Mouse (Mus musculus) kidney, postnatal 10 days (tissue): ENCODE results near the gene Ginm1.

Source experiments
- DNase-seq: peaks from one replicate; pipeline ENCODE4 v3.0.0; 2021; ENCODE audit warnings: mixed read lengths

Ginm1 gene

DNA sequence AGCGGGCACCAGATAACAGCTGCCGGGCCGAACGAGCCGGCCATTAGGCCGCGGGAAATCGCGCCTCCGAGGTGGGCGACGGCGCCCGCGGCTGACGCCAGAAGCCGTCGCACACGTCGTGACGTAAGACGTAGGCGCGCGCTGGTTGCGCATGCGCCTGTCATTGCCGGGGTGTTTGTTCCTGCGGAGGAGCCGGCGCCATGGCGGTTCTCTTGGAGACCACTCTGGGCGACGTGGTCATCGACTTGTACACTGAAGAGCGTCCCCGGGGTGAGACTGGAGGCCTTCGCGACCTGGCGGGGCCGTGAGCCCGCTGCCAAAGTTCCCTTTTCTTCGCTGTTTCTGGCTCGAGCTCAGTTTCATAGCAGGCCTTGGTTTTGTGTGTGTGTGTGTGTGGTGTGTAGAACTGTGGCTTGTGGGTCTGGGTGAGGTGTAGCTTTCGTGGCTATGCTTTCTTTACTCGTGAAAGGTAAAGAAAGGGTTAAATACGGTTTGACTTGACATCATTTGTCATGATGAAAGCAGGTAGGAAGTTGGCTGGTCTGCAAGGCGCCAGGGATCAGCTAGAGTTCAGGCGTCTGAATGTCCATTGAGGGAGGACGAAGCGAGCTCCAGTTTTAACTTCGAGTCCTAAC lies at the start of gene Ginm1, which contains the start of gene Ppil4:
Gene Ginm1 (minus strand): TSS at position 74 of the 635 bp plus-strand sequence.
Gene Ppil4 (plus strand): TSS at position 141 of the 635 bp plus-strand sequence.
- DNase-seq, result peak; percentile 94

GRCm38 (mm10) chr10:7841571-7842080 lies 49.0 kb upstream of the Ginm1 start:
- DNase-seq, result peak; percentile 66

- DNase-seq, result no peak
These were observed 48.2 kb upstream of the Ginm1 start for GRCm38 (mm10) chr10:7840785-7841184.

- DNase-seq, result no peak
These were observed 47.7 kb upstream of the Ginm1 start for GRCm38 (mm10) chr10:7840353-7840733.

DNA sequence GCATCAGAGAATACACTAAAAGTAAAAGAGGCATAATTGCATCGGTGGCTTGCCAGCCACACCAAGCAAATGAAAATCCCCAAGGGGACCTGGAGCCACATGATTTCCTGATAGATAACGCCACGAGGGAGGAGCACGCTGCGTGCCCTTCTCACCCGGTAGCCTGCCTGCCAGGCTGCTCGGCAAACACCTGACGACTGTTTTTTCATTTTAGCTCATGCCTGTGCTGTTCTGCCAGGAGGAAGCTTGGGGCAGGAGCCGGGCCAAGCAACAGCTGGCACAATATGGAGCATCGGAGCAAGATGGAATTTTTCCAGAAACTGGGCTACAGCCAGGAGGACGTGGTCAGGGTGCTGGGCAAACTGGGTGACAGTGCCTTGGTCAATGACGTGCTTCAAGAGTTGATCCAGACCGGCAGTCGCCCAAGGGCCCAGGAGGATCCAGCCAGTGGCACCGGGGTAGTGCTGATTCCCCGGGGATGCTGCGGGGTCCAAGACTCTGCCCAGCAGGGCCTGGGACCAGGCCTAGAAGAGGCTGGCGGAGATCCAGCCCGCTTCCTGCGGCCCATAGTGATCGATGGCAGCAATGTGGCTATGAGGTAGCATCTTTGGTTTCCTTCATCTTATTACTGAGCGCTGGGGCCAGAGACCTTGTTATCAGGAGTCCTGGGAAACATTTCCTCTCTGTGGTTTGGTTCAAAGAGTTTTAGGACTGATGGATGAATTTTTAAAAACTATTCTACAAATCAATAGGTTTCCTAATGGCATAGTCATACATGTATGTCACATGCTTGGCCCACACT lies 47.1 kb upstream of the Ginm1 start:
- peak; percentile 23 for DNase-seq

- DNase-seq, result no peak
These were observed 46.3 kb upstream of the Ginm1 start for GRCm38 (mm10) chr10:7838874-7839421.

- no peak for DNase-seq
These were observed 45.4 kb upstream of the Ginm1 start for GRCm38 (mm10) chr10:7838036-7838435.

DNA sequence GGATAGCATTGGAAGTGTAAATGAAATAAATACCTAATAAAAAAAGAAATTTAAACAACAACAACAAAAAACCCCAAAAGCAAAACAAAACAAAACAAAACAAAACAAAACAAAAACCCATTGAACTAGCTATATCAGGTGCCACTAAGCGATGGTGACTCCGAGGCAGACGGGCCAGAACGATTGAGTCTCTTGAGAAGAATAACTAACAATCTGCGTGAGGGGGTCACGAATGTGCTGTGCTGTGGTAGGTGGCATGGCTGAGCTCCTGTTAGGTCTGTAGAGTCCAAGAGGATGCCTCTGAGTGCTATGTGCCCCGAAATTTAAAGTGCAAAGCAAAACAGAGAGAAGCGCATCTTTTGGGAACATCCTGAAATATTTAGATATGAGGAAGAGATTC lies 44.8 kb upstream of the Ginm1 start:
- no peak for DNase-seq

GRCm38 (mm10) chr10:7836902-7837301 lies 44.3 kb upstream of the Ginm1 start:
- DNase-seq, result no peak

- no peak for DNase-seq
These were observed 42.1 kb upstream of the Ginm1 start for GRCm38 (mm10) chr10:7834671-7835225.

DNA sequence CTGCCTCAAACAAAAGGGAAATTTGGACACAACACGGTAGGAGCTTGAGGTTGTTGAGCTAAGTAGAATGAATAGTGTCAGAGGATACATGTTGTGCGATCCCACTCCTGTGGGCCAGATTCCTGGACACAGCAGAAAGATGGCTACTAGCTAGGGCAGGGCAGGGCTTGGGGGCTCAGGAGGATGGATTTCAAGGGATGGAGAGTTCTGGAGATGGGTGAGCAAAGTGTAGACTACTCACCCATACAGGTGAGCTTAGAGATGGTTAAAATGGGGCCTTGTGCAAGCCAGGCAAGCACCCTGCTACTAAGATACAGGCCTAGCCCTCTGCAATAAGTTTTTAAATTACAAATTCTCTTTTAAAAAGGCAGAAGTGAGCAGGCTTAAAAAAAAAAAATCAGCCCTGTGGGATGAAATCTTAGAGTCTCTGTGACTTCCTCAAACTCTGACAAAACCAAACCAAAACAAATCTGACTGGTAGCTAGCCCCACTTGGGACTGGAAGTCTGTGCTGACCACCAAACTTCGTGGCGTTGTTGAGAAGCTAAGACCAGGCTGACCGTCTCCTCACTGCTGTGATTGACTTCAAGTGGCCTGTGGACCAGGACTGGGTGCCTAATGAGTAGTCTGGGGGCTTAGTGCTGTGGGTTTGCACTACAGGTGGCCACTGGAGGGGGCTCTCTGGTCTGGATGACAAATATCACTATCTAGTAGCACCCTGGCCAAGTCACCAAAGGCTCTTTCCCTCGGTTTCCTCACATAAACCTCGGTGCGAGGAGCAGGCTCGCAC lies 40.9 kb upstream of the Ginm1 start:
- DNase-seq, result no peak

DNA sequence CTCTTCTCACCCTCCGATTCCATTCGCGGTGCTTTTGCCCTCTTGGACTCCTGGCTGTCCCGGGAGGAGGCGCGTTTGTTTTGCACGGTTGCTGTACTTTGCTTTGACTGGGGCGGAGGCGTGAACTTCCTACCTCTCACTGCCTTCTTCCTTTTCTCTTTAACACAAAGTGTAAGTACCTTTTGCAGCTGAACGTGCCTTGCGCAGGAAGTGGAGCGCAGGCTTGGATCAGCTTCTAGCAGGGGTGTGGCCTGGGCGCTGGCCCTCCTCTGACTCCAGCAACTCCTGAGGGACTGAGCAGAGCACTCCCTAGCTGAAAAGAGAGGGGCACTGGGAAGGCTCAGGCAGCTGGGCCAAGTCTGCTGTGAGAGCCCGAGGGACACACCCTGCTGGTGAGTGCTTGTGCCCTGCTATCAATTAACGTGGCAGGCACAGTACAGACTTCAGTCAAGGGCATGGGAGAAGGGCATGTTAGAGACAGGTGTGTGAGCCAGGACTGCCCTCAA lies 39.6 kb upstream of the Ginm1 start, which contains the start of gene Zc3h12d:
Gene Zc3h12d (plus strand): TSS at position 300 of the 506 bp plus-strand sequence.
- peak; percentile 51 for DNase-seq

GRCm38 (mm10) chr10:7826106-7826505 lies 33.5 kb upstream of the Ginm1 start:
- DNase-seq, result no peak

DNA sequence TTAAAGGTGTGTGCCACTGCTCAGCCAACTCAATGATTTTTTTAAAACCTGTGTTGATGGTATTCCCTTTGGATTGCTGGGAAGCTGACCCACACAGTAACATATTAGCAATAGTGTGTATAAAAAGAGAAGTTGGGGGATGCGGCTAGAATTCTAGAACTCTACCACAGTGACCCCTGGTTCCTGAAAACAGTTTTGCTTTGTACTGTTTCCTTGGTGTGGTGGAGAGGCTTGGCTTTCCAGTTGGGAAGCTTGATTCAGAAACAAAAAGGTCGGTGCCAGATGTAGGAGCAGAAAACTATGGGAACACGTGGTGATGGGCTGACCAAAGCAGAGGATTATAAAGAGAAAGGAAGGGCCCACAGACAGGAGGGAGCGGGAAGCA lies 32.6 kb upstream of the Ginm1 start:
- no peak for DNase-seq

GRCm38 (mm10) chr10:7824663-7825280 lies 32.1 kb upstream of the Ginm1 start:
- no peak for DNase-seq

DNA sequence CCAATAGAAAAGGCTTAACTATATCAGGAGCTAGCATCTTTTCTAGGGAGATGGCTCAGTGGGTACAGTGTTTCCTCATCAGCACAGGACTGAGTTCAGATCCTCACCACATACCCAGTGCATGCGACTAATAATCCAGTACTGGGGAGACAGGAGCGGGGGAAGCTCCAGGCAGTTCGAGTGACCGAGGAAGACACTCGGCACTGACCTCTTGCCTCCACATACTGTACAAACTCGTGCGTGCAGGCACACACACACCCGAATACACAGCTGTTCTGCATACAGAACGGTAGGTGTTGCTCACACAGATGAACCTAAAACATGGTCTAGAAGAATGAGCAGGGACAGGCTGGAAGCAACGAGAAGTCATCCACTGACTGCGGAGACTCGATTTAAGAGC lies 29.4 kb upstream of the Ginm1 start:
- no peak for DNase-seq

- DNase-seq, result no peak
These were observed 27.5 kb upstream of the Ginm1 start for GRCm38 (mm10) chr10:7820171-7820570.

DNA sequence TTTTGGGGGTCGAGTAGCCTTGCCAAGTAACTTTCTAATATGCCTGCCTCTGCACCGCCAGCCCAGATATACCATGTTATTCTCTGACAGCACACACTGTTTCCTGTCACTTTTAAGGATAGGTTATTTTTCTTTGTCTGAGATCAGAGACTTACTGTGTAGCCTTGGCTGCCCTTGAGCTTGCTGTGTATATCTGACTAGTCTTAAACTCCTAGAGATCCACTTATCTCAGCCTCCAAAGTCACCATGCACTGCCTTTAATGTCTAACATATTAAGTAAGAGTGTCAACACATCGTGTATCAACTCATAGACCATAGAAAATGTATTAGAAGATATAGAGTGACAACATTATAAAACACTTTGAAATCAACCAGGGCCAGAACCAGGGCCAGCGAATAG lies 27.0 kb upstream of the Ginm1 start:
- DNase-seq, result no peak

DNA sequence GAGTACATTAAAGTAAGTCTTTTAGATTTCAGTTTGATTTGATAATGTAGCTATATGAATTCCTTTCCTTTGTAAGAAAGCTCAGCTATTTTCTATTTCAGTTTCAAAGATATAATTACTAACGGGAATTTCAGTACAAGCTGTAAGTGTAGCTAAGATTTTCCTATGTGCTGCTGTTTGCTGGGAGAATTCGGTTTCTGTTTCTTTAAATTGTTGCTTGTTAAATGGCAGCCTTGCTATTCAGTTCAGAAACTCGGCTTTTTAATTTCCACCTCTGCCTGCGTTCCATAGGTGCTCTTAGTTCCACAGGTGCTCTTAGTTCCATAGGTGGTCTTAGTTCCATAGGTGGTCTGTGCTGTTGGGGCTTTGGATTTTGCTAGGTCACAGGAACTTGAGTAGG lies 26.5 kb upstream of the Ginm1 start:
- no peak for DNase-seq

DNA sequence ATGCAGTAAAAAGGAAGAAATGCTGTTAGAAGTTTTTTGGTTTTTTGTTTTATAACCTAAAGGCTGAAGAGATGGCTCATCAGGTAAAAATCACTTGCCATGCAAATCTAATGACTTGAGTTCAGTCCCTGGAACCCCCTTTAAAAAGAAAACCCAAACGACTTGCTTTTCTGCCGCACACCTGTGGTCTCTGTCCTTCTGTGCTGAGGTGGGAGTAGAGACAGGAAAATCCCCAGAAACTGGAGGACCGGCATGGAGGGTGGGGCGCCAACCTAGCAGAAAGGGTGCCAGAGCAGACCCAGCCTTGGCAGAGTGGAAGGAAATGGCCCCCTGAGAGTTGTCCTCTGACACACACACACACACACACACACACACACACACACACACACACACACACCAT lies 26.1 kb upstream of the Ginm1 start:
- no peak for DNase-seq

DNA sequence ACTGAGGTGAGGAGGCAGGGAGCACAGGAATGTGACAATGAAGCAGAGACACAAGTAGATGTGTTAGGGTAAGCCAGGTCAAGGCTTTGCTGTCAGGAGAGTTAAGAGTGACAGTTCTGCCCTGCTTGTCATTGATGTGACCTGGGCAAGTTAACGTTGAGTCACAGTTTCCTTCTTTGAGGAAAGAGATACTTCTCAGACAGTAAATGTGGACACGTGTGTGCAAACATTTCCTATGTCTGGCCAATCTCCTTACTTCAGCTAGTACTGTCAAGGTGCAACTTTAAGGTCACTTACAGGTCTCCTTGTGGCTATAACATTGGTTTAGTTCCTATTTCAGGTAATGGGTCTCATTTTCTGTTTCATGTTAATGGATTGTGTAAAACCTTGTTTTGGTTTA lies 23.9 kb upstream of the Ginm1 start:
- DNase-seq, result no peak

GRCm38 (mm10) chr10:7809937-7810336 lies 17.3 kb upstream of the Ginm1 start:
- peak; percentile 56 for DNase-seq
